Mouse (Mus musculus) lung, adult 2 months (tissue): ENCODE measurements at regions not wholly inside any gene's neighbourhood (a gene's known extent, or its start where the extent isn't known, plus 50 kb on each side); places are given as distances from the start of the nearest gene placed in this dataset.

Experiments used
- DNase-seq: peaks from one replicate; pipeline ENCODE4 v3.0.0; 2022
- H3K4me1 ChIP-seq: fragments of 200-500 bp; 2 replicates; pipeline ENCODE4 v1.6.1; 2011; ENCODE audit warnings: low read length; ENCODE audit not compliant: control insufficient read depth, insufficient read depth
- H3K4me3 ChIP-seq: fragments of 200-500 bp; replicated peaks from 2 replicates; pipeline ENCODE3; 2011; ENCODE audit warnings: low read depth, mild to moderate bottlenecking, control low read depth, low read length; ENCODE audit errors: extremely low read depth
- CTCF ChIP-seq: fragments of 200-500 bp; IDR thresholded peaks from 2 replicates; pipeline ENCODE4 v1.5.1; 2011; ENCODE audit warnings: mild to moderate bottlenecking, low read length, control low read depth; ENCODE audit not compliant: insufficient read depth
- POLR2A ChIP-seq: fragments of 200-500 bp; IDR thresholded peaks from 2 replicates; pipeline ENCODE4 v1.6.1; 2011; ENCODE audit warnings: low read depth, mild to moderate bottlenecking, control low read depth, low read length, borderline replicate concordance; ENCODE audit errors: extremely low read depth
- WGBS: fragments of 180-500 bp; shearing (Covaris S2); methylation state at CpG from one replicate; pipeline ENCODE4 v1.1.7; 2018; 5-methylcytosine and 5-hydroxymethylcytosine counted together

GRCm38 (mm10) chr4:55734331-55734730 is 202.1 kb upstream of the Klf4 start:
- TF ChIP-seq CTCF (no peak), POLR2A (no peak)
- Histone ChIP-seq H3K4me1 (peaks cover 6% of the 10 kb centered on the region), H3K4me3 (no peak overlapping the region)
- no peak for DNase-seq
- 95% methylated on average over 1 of the region's 1 CpGs for WGBS

GRCm38 (mm10) chr4:55733223-55733622 is 201.0 kb upstream of the Klf4 start:
- WGBS = 39% methylated on average over 4 of the region's 4 CpGs
- H3K4me1 ChIP-seq = peaks cover 6% of the 10 kb centered on the region
- DNase-seq = no peak
- no peak for TF ChIP-seq CTCF
- TF ChIP-seq POLR2A = no peak
- no peak overlapping the region for H3K4me3 ChIP-seq

- 61% methylated on average over 4 of the region's 4 CpGs for WGBS
Observed at GRCm38 (mm10) chr4:55732006-55732405, 199.7 kb upstream of the Klf4 start.

GRCm38 (mm10) chr4:55730266-55730665 is 198.0 kb upstream of the Klf4 start:
- no peak for TF ChIP-seq POLR2A
- TF ChIP-seq CTCF = no peak
- 65% methylated on average over 4 of the region's 4 CpGs for WGBS
- no peak overlapping the region for H3K4me3 ChIP-seq
- peaks cover 6% of the 10 kb centered on the region for H3K4me1 ChIP-seq
- DNase-seq = no peak

More at GRCm38 (mm10) chr4:55732006-55732405, 199.7 kb upstream of the Klf4 start:
- Histone ChIP-seq H3K4me3 (no peak overlapping the region), H3K4me1 (peaks cover 6% of the 10 kb centered on the region)
- DNase-seq = no peak
- TF ChIP-seq CTCF (no peak), POLR2A (no peak)

GRCm38 (mm10) chr4:55727178-55727577 is 194.9 kb upstream of the Klf4 start:
- H3K4me1 ChIP-seq = peaks cover 3% of the 10 kb centered on the region
- H3K4me3 ChIP-seq = no peak overlapping the region
- TF ChIP-seq CTCF (no peak), POLR2A (no peak)
- 73% methylated on average over 2 of the region's 2 CpGs for WGBS
- DNase-seq = no peak

- no peak for DNase-seq
- 75% methylated on average over 19 of the region's 19 CpGs for WGBS
- TF ChIP-seq CTCF (no peak), POLR2A (no peak)
Observed at GRCm38 (mm10) chr4:55726081-55726480, 193.8 kb upstream of the Klf4 start.

GRCm38 (mm10) chr4:55724286-55724685 is 192.0 kb upstream of the Klf4 start:
- Histone ChIP-seq H3K4me3 (no peak overlapping the region), H3K4me1 (peaks cover 10% of the 10 kb centered on the region)
- no peak for DNase-seq
- 86% methylated on average over 1 of the region's 1 CpGs for WGBS
- no peak for TF ChIP-seq CTCF
- TF ChIP-seq POLR2A = no peak

More at GRCm38 (mm10) chr4:55726081-55726480, 193.8 kb upstream of the Klf4 start:
- H3K4me3 ChIP-seq = no peak overlapping the region
- peaks cover 10% of the 10 kb centered on the region for H3K4me1 ChIP-seq

GRCm38 (mm10) chr4:55723124-55723523 is 190.9 kb upstream of the Klf4 start:
- no peak for DNase-seq
- H3K4me3 ChIP-seq = no peak overlapping the region
- WGBS = 62% methylated on average over 1 of the region's 1 CpGs
- TF ChIP-seq POLR2A (no peak), CTCF (no peak)
- H3K4me1 ChIP-seq = peaks cover 10% of the 10 kb centered on the region

GRCm38 (mm10) chr4:55722388-55722787 is 190.1 kb upstream of the Klf4 start:
- Histone ChIP-seq H3K4me1 (peaks cover 10% of the 10 kb centered on the region), H3K4me3 (no peak overlapping the region)
- no peak for DNase-seq
- TF ChIP-seq POLR2A (no peak), CTCF (no peak)
- WGBS = 56% methylated on average over 8 of the region's 8 CpGs

GRCm38 (mm10) chr4:55721834-55722233 is 189.6 kb upstream of the Klf4 start:
- TF ChIP-seq POLR2A = no peak
- TF ChIP-seq CTCF = no peak
- DNase-seq = no peak
- H3K4me1 ChIP-seq = peaks cover 10% of the 10 kb centered on the region
- WGBS = 20% methylated on average over 2 of the region's 2 CpGs
- H3K4me3 ChIP-seq = no peak overlapping the region
